Mouse (Mus musculus) CD4-positive, CD25-positive, alpha-beta regulatory T cell, adult 4 months (primary cell): ENCODE results near the gene Atp2b2. TPM values are rescaled to one million over a fixed set of nuclear protein-coding genes. Genes with fewer than 3 reads are reported as not detected.

Source experiments
- ATAC-seq: one replicate; pipeline ENCODE4 v1.8.0; 2017
- polyA plus RNA-seq, 2 experiments: library from polyadenylated mRNA; unstranded; fragments of 100-300 nt; shearing (Covaris generic); gene quantifications; one replicate each; pipeline ENCODE4 v1.2.1; 2017

Atp2b2 gene
- polyA plus RNA-seq, 2 experiments from 2014 or later = 0.14 TPM; not detected in 1

- ATAC-seq = peak; percentile 6
Measured at GRCm38 (mm10) chr6:113697222-113698205, 344.9 kb downstream of the Atp2b2 start.

- peak; percentile 88 for ATAC-seq
Measured at GRCm38 (mm10) chr6:113696582-113697221, 345.7 kb downstream of the Atp2b2 start, which contains the start of gene Tatdn2. TSS of gene Tatdn2 (plus strand) at chr6:113697050.

- no peak for ATAC-seq
Measured at GRCm38 (mm10) chr6:113695766-113696355, 346.6 kb downstream of the Atp2b2 start.

GRCm38 (mm10) chr6:113695203-113695602, 347.2 kb downstream of the Atp2b2 start:
- no peak for ATAC-seq

Other genes starting within 250 kb of the Atp2b2 start
- gene Slc6a11, start 88.6 kb upstream of the Atp2b2 start, polyA plus RNA-seq = not detected
- gene Slc6a1, start 240.0 kb upstream of the Atp2b2 start, polyA plus RNA-seq = under 1 TPM in 1 of 2 experiments, not detected in 1; 0.12 TPM